11 mouse cellular contexts compared by ENCODE assay signal in genomic region chr15:97787148-97787798, GRCm38 (mm10). TPM values are rescaled to one million over a fixed set of nuclear protein-coding genes. Genes with fewer than 3 reads are reported as not detected.
DNase-seq lines count a peak whose midpoint lies in the region; ATAC-seq and TF ChIP-seq lines count a peak whose summit lies in the region.
"Had no signal": no experiment of that assay in that cellular context is flagged by ENCODE, and none has a peak within 500 bp of the region (broad histone marks: within the 10 kb centered on the region; RNA-seq: fewer than 3 reads in every experiment).

No protein-coding gene starts in this region.

- 81% methylated on average over 7 of the region's 7 CpGs for WGBS in heart, embryonic 15.5 days
- 45% methylated on average over 7 of the region's 7 CpGs for WGBS in thymus, adult 2 months
- 81% methylated on average over 7 of the region's 7 CpGs for whole genome bisulfite sequencing in limb, embryonic 13.5 days

- peak overlapping the region; percentile 29; the same call in 1 of the 2 replicates for H3K27ac ChIP-seq in heart, embryonic 15.5 days
- H3K27ac ChIP-seq in thymus, adult 2 months (ENCODE audit: control insufficient read depth, insufficient read depth, low read length) = peak overlapping the region; percentile 2; the same call in 1 of the 2 replicates
- peak overlapping the region; percentile 33; the same call in 1 of the 2 replicates for H3K27ac ChIP-seq in limb, embryonic 13.5 days

- peak overlapping the region; percentile 20; the same call in 1 of the 2 replicates for H3K4me2 ChIP-seq in heart, embryonic 15.5 days
- H3K4me2 ChIP-seq in limb, embryonic 13.5 days (replicated peaks) = no peak overlapping the region
- H3K4me2 ChIP-seq: midbrain, embryonic 11.5 days had no signal

- intact Hi-C loops in heart, postnatal 25 days (cut with DNase I) = loop anchor here (5.0 kb wide), 1 partner anchor 40 kb away; no protein-coding TSS in a partner anchor

- H3K36me3 ChIP-seq in heart, embryonic 15.5 days = peaks cover 14% of the 10 kb centered on the region; the same call in 1 of the 2 replicates
- H3K36me3 ChIP-seq in thymus, adult 2 months (ENCODE audit: control insufficient read depth, insufficient read depth, low read length) = peaks cover 7% of the 10 kb centered on the region; the same call in 1 of the 2 replicates
- peaks cover 26% of the 10 kb centered on the region for H3K36me3 ChIP-seq in limb, embryonic 13.5 days

- H3K9ac ChIP-seq in heart, embryonic 15.5 days = no peak overlapping the region
- no peak overlapping the region; the same call in 1 of the 2 replicates for H3K9ac ChIP-seq in limb, embryonic 13.5 days

- H3K9me3 ChIP-seq in heart, embryonic 15.5 days (replicated peaks) = no peaks in the 10 kb centered on the region
- no peaks in the 10 kb centered on the region for H3K9me3 ChIP-seq in limb, embryonic 13.5 days

- TF ChIP-seq POLR2A in thymus, adult 2 months (IDR thresholded peaks at IDR 0.05; ENCODE audit: control insufficient read depth, extremely low read depth, insufficient read depth, low read length, poor library complexity) = no peak

- H3K27me3 ChIP-seq in heart, embryonic 15.5 days = no peaks in the 10 kb centered on the region
- H3K27me3 ChIP-seq in thymus, adult 2 months (ENCODE audit: control insufficient read depth, insufficient read depth, low read length) = no peaks in the 10 kb centered on the region
- H3K27me3 ChIP-seq in limb, embryonic 13.5 days = no peaks in the 10 kb centered on the region

- no peak overlapping the region for H3K4me3 ChIP-seq in heart, embryonic 15.5 days
- no peak overlapping the region for H3K4me3 ChIP-seq in thymus, adult 2 months (ENCODE audit: control insufficient read depth, insufficient read depth, low read length)
- no peak overlapping the region for H3K4me3 ChIP-seq in limb, embryonic 13.5 days

- H3K4me1 ChIP-seq in heart, embryonic 15.5 days (replicated peaks) = peaks cover 47% of the 10 kb centered on the region
- peaks cover 41% of the 10 kb centered on the region for H3K4me1 ChIP-seq in thymus, adult 2 months (replicated peaks; ENCODE audit: control insufficient read depth, insufficient read depth, low read length)
- peaks cover 16% of the 10 kb centered on the region for H3K4me1 ChIP-seq in limb, embryonic 13.5 days

- no peak for DNase-seq in heart, postnatal 25 days (ENCODE audit: low spot score)
- no peak for DNase-seq in thymus, adult 2 months
- DNase-seq in thymus, postnatal 10 days (ENCODE audit: low spot score in 2 of 2) = no peak
- DNase-seq in frontal cortex, postnatal 14 days (ENCODE audit: low spot score in 2 of 2) = no peak
- no peak for DNase-seq in adrenal gland, adult 18-20 months (ENCODE audit: low spot score in 2 of 2)
- DNase-seq: cerebellum, postnatal 14 days; thymus, adult 18-20 months had no signal

- ATAC-seq in heart, embryonic 15.5 days (replicated peaks; ENCODE audit: insufficient number of reproducible peaks, insufficient read depth, low FRiP score, low read depth) = no peak
- ATAC-seq in limb, embryonic 13.5 days (ENCODE audit: low FRiP score, low read depth) = no peak

- TF ChIP-seq CTCF in thymus, adult 2 months (IDR thresholded peaks at IDR 0.05; ENCODE audit: borderline replicate concordance, control insufficient read depth, extremely low read depth, insufficient read depth, low read length, poor library complexity) = no peak

RNA-seq across cellular contexts. Expression of gene Slc48a1, which starts 9.0 kb away (rescaled TPM):
- 64.3 and 76.8 TPM in 2 replicates for polyA plus RNA-seq in heart, embryonic 15.5 days (2015; fragmentation: Nextera tagmentation; extraction: Ambion mirVana)
- total RNA-seq in heart, postnatal 25 days (2021) = 10 to 100 TPM; 76.5 to 83.0 TPM
- polyA plus RNA-seq in thymus, adult 2 months (2012; rRNA removed) = 62.1 and 62.8 TPM in 2 replicates
- polyA plus RNA-seq in limb, embryonic 13.5 days (2015; fragmentation: Nextera tagmentation; extraction: Ambion mirVana) = 39.5 and 41.7 TPM in 2 replicates
- total RNA-seq in adrenal gland, adult 18-20 months (2021) = 100 to 1,000 TPM; 114 to 139 TPM

RNA-seq across cellular contexts. Expression of gene Rapgef3, which starts 19.5 kb away (rescaled TPM):
- polyA plus RNA-seq in heart, embryonic 15.5 days (2015; fragmentation: Nextera tagmentation; extraction: Ambion mirVana) = 20.0 and 24.0 TPM in 2 replicates
- 10 to 100 TPM; 20.7 to 26.5 TPM for total RNA-seq in heart, postnatal 25 days (2021)
- 276 and 278 TPM in 2 replicates for polyA plus RNA-seq in thymus, adult 2 months (2012; rRNA removed)
- polyA plus RNA-seq in limb, embryonic 13.5 days (2015; fragmentation: Nextera tagmentation; extraction: Ambion mirVana) = 10.9 and 11.2 TPM in 2 replicates
- 10 to 100 TPM; 13.2 to 25.2 TPM for total RNA-seq in adrenal gland, adult 18-20 months (2021)

RNA-seq across cellular contexts. Expression of gene Endou, which starts 56.1 kb away (rescaled TPM):
- 0.86 and 3.5 TPM in 2 replicates for polyA plus RNA-seq in heart, embryonic 15.5 days (2015; fragmentation: Nextera tagmentation; extraction: Ambion mirVana)
- 1 to 10 TPM; 1.4 to 1.8 TPM for total RNA-seq in heart, postnatal 25 days (2021)
- 276 and 294 TPM in 2 replicates for polyA plus RNA-seq in thymus, adult 2 months (2012; rRNA removed)
- 2.7 and 3.0 TPM in 2 replicates for polyA plus RNA-seq in limb, embryonic 13.5 days (2015; fragmentation: Nextera tagmentation; extraction: Ambion mirVana)
- total RNA-seq in adrenal gland, adult 18-20 months (2021) = 1 to 10 TPM in 1 of 2 experiments, under 1 TPM in 1; 0.30 to 1.2 TPM
- polyA plus RNA-seq: neural tube, embryonic 14.5 days had no signal

RNA-seq across cellular contexts. Expression of gene Hdac7, which starts 57.0 kb away (rescaled TPM):
- polyA plus RNA-seq in heart, embryonic 15.5 days (2015; fragmentation: Nextera tagmentation; extraction: Ambion mirVana) = 20.4 and 34.5 TPM in 2 replicates
- 10 to 100 TPM; 30.3 to 33.0 TPM for total RNA-seq in heart, postnatal 25 days (2021)
- 827 and 963 TPM in 2 replicates for polyA plus RNA-seq in thymus, adult 2 months (2012; rRNA removed)
- polyA plus RNA-seq in limb, embryonic 13.5 days (2015; fragmentation: Nextera tagmentation; extraction: Ambion mirVana) = 32.6 and 34.8 TPM in 2 replicates
- total RNA-seq in adrenal gland, adult 18-20 months (2021) = 10 to 100 TPM; 29.7 to 55.2 TPM

Comparison
In these comparisons a context has a peak if more than half of its experiments do, and no peak if none do; other contexts are left out.
1. RNA of gene Rapgef3, which starts 19.5 kb away (polyA plus RNA-seq): 276 to 278 TPM in thymus, adult 2 months; 20.0 to 24.0 TPM in heart, embryonic 15.5 days and 10.9 to 11.2 TPM in limb, embryonic 13.5 days; every median in the first group is over 10 times any median in the second.
2. RNA of gene Endou, which starts 56.1 kb away (polyA plus RNA-seq): 276 to 294 TPM in thymus, adult 2 months; 2.7 to 3.0 TPM in limb, embryonic 13.5 days and 0.86 to 3.5 TPM in heart, embryonic 15.5 days; every median in the first group is over 10 times any median in the second.
3. Peak in every context shown above with its lines, with median percentiles within 50 percentile points of each other: H3K27ac ChIP-seq.